Mouse (Mus musculus) C2C12 (cell line): ENCODE data around the gene Popdc2.

Experiments
- CTCF ChIP-seq: IDR thresholded peaks from one replicate; pipeline ENCODE4 v1.5.1; 2011; ENCODE audit not compliant: control insufficient read depth, insufficient read depth, insufficient read length
- MAX ChIP-seq: IDR thresholded peaks from one replicate; pipeline ENCODE4 v1.6.1; 2011; ENCODE audit warnings: mild to moderate bottlenecking, control low read depth
- MYOG ChIP-seq: IDR thresholded peaks from one replicate; pipeline ENCODE4 v1.6.1; 2011; ENCODE audit not compliant: control insufficient read depth, insufficient read length; ENCODE audit errors: extremely low read depth
- USF1 ChIP-seq: IDR thresholded peaks from one replicate; pipeline ENCODE4 v1.6.1; 2011; ENCODE audit warnings: low read depth, mild to moderate bottlenecking, control low read depth, moderate library complexity

DNA sequence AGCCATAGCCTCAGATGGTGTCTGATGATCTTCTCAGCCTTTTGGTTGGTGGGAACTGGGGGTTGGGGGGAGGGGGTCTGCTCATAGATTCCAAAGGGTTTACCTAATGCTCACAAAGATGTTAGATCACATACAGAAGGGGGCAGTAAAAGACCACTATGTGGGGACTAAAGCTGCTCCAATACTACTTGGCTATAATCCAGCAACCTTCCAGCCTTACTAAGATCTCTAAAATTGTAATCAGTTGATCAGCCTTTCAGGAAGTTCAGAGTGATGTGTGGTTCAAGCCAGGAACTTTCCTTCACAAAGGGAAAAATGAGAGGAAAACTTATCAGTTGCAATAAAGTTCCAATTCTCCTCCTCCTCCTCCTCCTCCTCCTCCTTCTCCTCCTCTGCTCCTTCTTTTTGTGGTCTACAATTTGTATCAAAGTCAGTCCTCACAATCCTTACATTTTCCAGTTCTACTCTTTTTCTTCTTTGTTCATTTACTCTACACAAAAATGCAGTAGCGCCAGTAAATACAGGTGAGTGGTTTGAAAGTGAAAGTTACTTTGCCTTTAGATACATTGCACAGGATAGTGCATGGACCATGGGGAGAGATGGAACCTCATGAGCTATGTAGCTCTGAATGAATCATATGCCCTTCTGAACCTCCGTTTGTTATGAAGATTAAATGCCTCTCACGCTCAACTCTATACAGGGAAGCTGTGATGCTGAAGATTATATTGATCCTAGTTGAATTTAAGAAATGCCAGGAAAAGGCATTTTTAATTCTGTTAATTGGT, 16.9 kb upstream of the Popdc2 start:
- TF ChIP-seq CTCF (no peak), MAX (no peak), USF1 (no peak), MYOG (no peak)
